Mouse (Mus musculus) c-Kit-negative CD71-positive TER-119-positive erythroid progenitor cells, embryonic 14.5 days (primary cell): Measurements from ENCODE around the gene Ispd.
"Not testable (repeated sequence)": the region's sequence is repeated elsewhere in the genome, so short reads cannot be mapped to it uniquely, and the experiment has no call there.

Experiments used
- DNase-seq: peaks from one replicate; pipeline ENCODE4 v3.0.0-alpha.2; 2013; ENCODE audit warnings: low read depth, low spot score

Gene Ispd

DNA sequence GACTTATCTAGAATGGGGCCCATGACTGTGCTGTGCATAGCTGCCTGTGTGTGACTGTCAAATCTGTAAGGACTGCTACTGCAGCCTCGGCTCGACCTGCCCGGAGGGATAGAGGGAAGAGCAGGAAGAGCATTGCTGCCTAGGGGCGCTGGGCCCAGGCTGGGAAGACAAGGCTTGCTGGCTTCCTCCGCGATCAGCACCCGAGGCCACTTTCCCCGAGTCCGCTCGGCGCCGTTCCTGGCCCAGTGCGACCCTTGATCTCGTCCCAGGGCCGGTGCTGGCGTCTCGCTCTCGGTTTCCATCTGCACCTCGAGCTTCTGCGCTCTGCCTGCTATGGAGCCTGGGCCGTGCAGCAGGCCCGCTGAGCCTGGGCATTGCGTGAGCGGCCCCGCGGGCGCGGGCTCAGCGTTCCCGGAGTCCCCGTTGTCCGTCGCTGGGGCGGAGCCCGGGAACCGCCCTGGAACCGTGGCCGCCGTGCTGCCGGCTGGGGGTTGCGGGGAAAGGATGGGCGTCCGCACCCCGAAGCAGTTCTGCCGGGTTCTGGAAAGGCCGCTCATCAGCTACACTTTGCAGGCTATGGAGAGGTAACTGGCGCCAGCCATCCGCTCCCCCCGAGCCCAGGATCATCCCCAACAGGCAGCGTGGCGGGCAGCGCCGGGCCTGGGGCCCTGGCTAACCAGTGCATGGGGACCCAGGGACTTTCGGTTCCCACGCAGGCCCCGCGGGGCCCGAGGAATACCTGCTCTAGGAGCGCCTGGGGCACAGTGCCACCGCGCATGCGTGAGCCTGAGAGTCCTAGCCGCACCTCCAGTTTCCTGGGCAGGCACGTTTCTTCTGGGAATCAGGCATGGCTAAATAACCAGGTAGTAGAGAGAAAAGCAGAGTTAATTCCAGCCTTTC is at the start of gene Ispd, which contains the start of gene D630036H23Rik:
Gene Ispd (plus strand): TSS at position 10 of the 900 bp plus-strand sequence.
Gene D630036H23Rik (minus strand): TSS at position 741 of the 900 bp plus-strand sequence.
- DNase-seq, result peak; percentile 28

- no peak for DNase-seq
These were observed 48.6 kb upstream of the Ispd start for GRCm38 (mm10) chr12:36332676-36333075.

- DNase-seq, result no peak
These were observed 47.4 kb upstream of the Ispd start for GRCm38 (mm10) chr12:36333837-36334281.

- no peak for DNase-seq
These were observed 37.1 kb upstream of the Ispd start for GRCm38 (mm10) chr12:36344131-36344530.

GRCm38 (mm10) chr12:36360064-36360463 is 21.2 kb upstream of the Ispd start:
- DNase-seq, result no peak

DNA sequence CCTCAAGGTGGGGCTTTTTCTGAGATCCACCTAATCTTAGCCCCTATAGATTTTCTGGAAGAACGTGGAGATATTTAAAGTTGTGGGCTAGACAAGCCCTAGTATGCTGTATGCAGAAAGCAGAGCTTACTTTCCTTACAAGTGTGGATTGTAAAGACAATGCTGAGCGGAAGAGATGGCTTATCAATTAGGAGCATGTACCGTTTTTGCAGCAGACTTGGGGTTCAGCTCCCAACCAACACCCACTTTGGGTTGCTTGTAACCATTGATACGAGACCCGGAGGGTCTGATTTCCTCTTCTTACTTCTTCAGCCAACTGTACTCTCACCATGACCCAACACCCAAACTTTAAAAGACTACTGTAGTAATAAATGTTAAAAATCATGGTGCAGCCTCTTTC is 20.6 kb upstream of the Ispd start:
- DNase-seq, result no peak

DNA sequence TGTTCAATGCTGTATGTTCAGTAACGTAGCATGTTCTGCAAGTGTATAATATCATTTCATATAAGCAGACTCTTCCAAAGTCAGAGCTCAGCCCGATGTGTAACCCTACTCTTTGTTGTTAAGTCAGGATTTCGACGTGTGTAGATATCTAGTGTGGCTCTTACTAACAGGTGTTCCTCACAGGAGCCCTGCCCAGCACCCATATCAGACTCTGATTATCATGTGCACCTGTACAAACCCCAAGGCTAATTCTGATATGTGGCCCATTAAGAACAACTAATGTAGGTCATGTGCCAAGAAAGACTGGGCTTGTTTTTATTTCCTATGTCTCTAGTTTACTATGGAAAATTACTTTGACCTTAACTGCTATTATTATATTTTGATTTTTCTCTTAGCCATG is 17.2 kb upstream of the Ispd start:
- DNase-seq, result no peak

GRCm38 (mm10) chr12:36373237-36373998 is 7.8 kb upstream of the Ispd start:
- DNase-seq, result no peak

GRCm38 (mm10) chr12:36376391-36376790 is 4.9 kb upstream of the Ispd start:
- not testable (repeated sequence) for DNase-seq

- DNase-seq, result no peak
These were observed 996 bp upstream of the Ispd start for GRCm38 (mm10) chr12:36380254-36380653.

GRCm38 (mm10) chr12:36380806-36381205 is 444 bp upstream of the Ispd start:
- DNase-seq, result no peak

- no peak for DNase-seq
These were observed 4.1 kb downstream of the Ispd start for GRCm38 (mm10) chr12:36385386-36385785.

GRCm38 (mm10) chr12:36386991-36387390 is 5.7 kb downstream of the Ispd start:
- no peak for DNase-seq

- no peak for DNase-seq
These were observed 13.9 kb downstream of the Ispd start for GRCm38 (mm10) chr12:36395115-36395514.

GRCm38 (mm10) chr12:36423677-36424076 is 42.4 kb downstream of the Ispd start:
- no peak for DNase-seq

- no peak for DNase-seq
These were observed 44.0 kb downstream of the Ispd start for GRCm38 (mm10) chr12:36425258-36425657.

- no peak for DNase-seq
These were observed 45.2 kb downstream of the Ispd start for GRCm38 (mm10) chr12:36426163-36427045.

DNA sequence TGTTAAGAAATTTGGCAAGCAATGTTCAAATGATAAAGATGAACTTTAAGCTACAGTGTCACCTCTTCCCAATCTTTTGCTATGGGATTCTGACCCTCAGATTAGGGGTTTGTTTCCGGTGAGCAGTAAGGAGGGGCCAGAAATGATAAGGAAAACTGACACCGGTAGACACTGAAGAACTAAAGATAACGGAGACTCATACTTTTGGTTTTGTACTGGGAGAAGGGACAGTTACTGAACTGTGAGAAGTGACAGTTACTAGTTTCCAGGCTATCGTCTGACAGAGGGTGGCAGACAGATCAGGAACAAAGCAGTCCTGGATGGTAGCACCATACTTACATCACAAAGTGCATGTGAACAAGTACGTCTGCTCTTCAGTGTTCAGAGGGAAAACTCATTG is 55.7 kb downstream of the Ispd start:
- no peak for DNase-seq

DNA sequence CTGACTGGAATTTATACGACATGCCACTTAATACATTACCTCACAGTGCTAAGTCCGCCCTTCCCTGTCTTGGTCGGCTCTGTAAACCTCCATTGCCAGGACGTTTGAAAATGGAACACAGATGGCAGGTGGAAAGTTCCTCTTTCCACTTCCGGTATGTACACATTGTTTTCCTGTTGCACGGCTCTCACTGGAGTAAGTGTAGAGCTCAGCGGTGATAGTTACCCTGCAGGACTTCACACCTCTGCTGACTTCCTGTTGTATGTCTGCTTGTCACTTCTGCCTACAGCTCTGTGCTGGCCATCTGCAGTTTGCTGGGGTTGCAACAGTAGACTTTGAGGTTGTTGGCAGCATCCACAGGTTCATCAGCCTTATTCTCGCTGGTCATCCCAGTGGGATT is 58.1 kb downstream of the Ispd start:
- no peak for DNase-seq

DNA sequence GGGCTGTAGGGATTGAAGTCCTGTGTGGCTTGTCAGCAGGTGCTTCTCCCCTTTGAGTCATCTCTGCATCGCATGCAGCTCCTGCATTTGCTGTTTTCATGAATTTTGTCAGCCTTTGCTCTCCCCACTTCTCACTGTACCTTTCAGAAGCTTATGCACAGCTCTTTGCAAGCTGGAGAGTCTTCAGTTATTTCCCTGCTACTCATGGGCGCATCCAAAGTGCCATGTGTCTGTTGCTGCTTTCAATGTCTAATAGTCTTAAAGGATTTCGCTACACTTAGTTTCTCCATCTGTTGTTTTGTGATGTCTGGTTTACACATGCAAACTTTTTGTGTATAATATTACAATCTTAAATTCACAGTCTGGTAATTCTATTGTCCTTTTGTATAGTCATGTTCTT is 74.8 kb downstream of the Ispd start:
- DNase-seq, result no peak

- DNase-seq, result no peak
These were observed 76.5 kb downstream of the Ispd start for GRCm38 (mm10) chr12:36457726-36458125.
